Mouse (Mus musculus) lung, adult 18-20 months (tissue): ENCODE results near the gene Unc119.
A peak's percentile ranks its signal among the peaks of the same experiment; 100 is the strongest.

Experiments
- DNase-seq, 2 experiments: peaks; one replicate each; pipeline ENCODE4 v3.0.0; 2022; ENCODE audit warnings: mixed read lengths in 2 of 2

Unc119 gene

DNA sequence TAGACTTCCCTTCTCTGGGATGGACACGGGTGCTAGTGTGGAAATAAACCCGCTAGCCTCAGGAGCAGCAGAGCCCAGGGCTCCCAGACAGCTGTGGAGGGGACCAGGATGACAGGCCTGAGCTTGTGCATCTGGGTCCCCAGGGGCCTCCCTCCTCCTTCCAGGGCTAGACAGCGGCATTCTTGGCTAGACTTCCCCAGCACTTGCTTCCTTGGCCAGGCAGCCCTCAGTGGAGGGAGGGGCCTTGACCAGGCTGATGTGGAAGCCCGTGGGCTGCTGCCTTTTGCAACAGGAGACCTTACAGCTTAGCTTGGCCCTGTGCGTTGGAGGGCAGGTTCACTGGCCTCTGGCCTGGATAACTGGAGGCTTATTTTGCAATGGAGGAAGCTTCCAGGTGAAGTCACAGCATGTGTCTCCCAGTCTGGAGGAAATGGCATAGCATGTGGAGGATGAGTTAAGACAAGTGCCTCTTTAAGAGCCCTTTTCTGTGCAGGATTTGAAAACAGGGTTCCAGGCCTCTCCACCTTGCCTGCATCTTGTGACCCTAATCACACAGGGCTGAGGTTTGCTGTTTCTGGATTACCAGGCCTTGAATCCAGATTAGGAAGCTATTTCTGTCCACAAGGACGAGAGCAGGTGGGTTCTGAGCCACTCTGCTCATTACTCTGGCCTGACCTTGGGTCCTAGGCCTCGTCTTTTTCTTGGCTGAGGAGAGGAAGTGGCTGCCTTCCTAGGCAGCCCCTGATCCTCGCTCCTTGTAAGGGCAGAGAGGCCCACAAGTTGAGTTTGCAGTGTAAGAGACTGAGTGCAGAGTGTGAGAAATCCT, 1.8 kb downstream of the Unc119 start:
- peak; percentile 70 to 72 for DNase-seq

DNA sequence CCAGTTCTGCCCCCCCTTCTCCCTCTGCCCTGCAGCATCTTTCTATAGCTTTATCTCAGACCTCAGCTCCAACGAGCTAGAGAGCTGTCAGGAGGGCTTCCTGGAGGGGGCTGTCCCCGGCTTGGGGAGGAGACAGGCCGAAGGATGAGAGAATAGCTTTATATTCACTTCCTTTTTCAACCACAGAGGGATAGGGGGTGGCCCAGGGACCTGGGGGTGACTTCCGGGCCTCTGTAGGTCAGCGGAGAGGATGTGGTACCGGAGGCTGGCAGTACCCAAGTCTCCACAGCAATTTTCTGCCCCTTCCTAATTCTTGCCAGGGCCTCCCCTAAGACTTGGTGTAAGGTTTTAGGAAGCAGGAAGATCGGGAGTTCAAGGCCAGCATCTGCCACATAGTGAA, 2.5 kb downstream of the Unc119 start:
- DNase-seq, result peak; percentile 56 to 61

DNA sequence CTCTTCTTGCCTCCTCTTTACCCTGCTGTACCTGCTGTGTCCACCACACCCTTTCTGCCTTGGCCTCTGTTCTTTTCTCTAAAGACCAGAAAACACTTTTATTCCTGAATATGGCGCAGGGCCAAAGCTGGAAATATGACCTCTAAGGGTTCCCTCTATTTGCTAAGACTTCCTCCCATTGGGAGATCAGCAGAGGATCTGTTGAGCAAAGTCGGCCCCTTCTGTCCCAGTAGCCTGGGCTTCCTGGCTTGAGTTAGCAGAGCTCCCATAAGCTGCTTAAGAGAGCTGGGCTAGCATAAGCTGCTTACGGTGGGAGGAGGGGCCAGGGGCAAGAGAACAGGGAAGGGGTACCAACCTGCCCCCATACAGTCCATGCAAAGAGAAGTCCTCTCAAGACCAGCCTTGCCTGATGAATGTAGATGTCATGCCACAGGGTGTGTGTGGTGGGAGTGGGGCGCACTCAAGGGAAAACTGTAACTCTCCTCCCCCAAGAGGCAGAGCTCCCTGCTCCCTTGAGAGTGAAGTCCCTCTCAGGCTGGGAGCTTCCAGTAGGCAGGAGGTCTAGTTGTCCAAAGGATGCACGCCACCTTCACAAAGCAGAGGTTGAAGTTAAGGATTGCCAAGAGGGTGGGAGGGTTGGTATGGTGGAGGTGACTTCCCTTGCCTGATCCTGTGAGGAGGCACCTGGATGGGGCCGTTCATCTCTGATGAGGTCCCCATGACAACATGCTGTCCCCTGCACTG, 3.2 kb downstream of the Unc119 start:
- DNase-seq, result no peak

DNA sequence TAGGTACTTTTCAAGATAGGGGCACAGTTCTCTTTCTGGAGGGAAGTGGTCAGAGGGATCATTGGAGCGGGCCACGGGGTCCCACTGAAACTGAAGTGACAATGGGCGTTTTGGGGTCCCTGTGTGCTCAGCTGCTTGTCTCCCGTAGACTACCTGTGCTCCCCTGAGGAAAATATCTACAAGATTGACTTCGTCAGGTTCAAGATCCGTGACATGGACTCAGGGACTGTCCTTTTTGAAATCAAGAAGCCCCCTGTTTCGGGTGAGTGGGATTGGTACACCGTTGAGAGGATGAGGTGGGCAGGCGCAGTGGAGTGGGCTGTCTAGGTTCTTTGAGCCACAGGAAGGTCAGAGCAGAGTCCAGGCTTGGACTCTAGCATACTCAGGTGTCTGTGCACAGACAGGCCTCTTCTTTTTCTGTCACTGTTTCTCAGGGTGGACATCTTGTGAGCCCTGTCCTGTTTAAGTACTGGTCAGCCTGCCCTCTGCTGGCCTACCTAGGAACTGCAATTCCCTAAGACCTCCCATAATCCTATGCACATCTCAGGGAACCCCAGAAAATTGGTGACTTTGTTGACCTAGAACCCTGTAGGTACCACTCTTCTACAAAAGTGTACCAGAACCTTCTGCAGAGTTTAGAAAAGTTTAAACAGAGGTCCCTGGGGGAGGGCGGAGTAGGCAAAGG, 3.9 kb downstream of the Unc119 start:
- peak; percentile 66 to 75 for DNase-seq

DNA sequence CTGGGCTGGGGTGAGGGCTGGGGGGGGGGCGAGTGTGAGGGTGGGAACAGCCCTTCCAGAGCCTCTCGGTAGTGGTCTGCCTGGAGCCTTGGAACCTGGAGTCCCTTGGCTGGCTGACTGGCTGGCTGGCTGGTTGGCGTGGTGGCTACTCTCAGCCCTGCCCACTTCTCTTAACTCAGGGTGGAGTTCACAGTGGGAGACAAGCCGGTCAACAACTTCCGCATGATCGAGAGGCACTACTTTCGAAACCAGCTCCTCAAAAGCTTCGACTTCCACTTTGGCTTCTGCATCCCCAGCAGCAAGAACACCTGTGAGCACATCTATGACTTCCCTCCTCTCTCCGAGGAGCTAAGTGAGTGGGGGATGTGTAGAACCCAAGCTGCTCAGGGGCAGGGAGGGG, 4.6 kb downstream of the Unc119 start:
- peak; percentile 84 to 87 for DNase-seq

DNA sequence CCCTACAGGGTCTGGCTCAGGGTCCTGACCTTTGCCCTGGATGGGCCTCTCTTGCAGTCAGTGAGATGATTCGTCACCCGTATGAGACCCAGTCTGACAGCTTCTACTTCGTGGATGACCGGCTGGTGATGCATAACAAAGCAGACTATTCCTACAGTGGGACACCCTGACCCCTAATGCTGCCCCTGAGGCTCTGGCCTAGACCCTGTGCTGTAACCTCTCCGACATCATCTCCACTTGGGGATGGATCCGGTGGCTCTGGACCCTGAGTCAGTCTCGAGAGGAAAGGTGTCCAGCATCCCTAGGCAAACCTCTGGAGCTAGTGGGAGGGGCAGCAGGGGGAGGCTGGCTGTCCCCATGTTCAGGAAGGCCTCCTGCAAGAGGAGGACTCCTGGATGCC, 5.2 kb downstream of the Unc119 start:
- no peak for DNase-seq

DNA sequence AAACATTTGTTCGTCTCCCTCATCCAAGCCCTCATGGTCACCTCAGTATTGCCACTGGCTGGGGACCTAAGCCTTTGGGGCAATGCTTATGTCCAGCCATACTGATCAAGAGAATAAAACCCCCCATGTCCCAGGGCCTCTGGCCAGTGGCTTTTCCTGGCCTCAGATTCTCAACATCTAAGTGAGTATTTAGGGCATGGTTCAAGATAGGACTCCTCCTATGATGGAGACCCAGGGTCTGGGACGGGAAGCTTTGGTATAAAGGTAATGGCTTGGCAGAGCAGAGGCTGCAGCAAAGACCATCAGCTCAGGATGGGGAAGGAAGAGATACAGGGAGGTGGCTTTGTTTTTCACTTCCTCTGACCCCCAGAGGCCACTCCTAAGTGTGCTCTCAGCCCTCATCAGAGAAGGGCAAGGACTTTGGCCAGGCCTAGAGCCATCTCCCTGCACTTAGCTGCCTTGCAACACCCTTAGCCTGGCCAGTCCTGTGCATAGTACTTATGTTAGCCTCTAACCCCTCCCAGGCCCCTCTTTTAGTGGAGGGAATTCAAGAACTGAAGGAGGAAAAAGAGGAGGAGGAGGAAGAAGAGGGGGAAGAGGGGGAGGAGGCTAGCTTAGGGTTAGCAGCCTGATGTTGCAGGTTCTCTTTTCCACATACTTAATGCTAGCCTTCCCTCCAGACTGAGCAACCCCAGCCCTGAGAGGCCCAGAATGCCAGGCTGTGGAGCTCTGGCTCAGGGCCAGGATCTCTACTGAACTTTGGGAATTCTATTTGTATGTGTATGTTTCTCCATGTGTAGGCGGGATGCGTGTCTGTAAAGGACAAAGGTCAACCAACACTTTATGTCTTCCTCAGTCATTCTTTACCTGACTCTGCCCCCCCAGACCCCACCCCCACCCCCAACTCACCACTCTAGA, 6.4 kb downstream of the Unc119 start:
- peak in 1 of 2 experiments; percentile 54 for DNase-seq

DNA sequence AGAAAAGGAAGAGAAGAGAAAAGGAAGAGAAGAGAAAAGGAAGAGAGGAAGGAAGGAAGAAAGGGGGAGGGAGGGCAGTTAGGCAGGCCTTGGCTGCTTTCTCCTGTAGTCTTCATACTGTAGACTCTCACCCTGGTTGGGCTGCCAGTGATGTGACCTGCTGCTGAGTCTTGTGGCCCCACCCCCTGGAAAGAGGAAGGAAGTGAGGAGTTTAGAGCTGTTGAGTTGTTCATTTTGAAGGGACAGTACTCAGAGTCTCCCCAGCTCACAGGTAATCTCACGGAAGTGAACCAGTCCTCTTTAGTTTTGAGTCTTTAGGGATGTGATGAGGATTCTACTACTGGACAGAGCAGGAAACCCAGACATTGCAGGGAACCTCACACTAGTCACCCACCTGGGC, 9.8 kb downstream of the Unc119 start:
- DNase-seq, result no peak

DNA sequence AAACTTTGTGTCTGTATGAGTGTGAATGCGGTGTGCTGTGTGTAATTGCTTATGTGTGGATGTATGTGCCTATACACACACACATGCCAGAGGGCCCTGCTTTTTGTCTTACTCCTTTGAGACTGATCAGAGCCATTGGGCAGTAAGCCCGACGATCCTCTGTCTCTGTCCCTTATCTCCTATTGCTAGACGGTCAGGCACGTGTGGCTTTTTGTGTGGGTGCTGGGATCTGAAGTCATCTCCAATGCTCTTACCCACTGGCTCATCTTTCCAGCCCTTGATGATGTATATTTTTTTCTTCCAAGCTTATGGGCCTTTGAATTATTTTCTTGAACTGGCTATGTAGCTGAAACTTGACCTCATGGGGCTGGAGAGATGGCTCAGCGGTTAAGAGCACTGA, 11.6 kb downstream of the Unc119 start:
- no peak for DNase-seq

DNA sequence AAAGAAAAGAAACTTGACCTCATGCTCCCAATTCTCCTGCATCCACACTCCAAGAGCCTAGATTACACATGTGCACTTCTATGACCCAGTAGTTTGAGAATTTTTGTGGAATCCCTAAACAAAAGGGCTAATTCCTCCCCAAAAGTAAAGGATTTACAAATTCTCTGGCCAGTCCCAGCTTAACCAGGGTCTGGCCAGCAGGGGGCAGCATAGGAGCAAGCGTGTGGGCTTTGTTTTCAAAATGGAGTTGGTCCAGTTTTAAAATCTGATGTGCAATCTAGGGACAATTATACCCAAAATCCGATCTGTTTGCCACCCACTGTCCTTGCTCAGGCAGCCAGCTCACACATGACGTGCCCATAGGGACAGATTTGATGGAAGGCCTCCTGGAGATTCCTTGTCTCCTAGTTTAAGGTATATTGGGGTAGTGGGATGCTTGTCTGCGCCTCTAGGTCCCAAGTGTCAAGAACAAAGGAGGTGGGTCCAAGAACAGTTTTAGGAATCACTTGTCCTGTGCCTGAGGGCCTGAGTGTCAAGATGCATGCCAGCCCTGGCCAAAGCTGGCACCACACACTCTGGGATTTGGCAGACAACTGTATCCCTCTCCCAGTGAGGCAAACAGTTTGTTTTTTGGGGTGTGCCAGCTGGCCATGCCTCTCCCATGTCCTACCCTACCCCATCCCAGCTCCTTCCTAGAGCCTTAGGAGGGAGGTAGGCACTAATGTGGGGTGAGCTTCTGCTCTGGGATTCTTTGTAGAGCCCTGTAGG, 12.4 kb downstream of the Unc119 start:
- DNase-seq, result peak in 1 of 2 experiments; percentile 55

DNA sequence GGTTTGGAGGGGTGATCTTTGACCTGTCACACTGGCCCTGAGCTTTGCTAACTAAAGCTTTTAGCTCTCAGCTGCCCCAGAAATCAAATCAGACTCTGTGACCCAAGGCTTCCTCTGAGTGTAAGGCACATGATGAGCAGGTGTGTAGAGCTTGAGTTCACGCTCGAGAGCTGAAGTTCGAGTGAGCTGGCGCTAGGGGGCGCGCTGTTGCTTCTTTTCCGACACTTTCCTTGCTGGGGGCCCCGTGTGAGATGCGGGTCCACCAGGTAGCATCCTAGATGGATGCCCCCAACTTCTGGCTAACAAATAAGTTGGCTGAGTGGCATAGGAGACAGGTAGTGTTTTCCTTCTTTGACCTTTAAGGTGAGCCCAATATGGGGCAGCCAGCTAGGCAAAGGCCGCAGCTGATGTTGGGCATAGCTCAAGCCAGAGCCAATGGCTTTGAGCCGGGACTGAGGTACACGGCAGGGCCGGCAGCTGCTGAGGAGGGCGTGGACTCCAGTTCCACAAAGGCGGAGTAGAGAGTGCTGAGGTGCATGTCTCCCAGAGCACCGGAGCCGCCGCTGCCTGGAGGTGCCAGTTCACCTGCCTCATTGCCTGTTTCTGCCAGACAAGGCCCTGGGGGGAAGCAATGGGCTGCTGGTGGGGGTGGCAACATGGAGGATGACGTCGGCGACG, 15.2 kb downstream of the Unc119 start:
- no peak for DNase-seq

DNA sequence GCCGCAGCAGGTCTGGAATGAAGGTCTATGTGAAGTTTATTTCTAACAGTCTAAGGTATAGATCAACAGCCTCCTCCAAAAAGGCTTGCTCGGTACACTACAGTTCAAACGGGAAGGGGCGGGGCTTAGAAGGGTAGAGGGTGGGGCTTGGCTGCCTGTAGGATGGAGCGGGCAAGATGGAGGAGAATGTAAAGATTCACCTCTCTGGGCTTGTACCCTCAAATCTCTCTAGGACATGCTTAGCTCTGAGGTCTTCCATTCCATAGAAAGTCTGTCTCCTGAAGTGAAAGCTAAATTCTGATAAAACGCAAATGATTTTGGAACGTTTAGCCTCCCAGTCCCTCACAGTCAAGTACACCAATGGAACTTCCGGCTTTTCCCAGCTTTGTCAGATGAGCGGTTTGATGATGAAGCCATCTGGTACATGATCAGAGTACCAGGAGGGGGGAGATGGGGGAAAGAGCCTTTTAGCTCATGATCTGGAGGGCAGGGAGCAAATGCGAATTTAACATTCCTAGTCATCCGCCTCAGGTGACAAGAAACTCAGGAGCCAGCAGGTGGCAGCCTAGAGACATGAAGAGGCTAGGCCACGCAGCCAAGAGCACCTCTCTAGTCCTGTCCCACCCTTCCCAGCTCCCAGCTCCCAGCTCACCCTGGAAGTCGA, 17.0 kb downstream of the Unc119 start:
- peak; percentile 80 to 83 for DNase-seq

DNA sequence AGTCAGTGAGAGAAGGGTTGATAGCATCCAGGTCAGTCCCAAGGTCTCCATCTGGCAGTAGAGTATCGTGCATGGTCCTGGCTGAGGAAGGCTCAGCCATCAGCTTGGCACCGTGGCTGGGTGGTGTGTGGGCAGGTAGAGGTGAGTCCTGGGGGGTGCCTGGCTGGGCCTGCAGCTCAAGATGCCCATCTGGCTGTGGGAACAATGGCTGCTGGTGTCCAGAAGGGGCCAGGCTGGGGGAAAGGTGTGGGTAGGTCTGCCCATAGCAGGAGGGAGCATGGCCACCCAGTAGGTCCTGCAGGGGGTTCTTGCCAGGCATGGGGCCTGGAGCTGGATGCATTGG, 17.5 kb downstream of the Unc119 start:
- DNase-seq, result no peak

DNA sequence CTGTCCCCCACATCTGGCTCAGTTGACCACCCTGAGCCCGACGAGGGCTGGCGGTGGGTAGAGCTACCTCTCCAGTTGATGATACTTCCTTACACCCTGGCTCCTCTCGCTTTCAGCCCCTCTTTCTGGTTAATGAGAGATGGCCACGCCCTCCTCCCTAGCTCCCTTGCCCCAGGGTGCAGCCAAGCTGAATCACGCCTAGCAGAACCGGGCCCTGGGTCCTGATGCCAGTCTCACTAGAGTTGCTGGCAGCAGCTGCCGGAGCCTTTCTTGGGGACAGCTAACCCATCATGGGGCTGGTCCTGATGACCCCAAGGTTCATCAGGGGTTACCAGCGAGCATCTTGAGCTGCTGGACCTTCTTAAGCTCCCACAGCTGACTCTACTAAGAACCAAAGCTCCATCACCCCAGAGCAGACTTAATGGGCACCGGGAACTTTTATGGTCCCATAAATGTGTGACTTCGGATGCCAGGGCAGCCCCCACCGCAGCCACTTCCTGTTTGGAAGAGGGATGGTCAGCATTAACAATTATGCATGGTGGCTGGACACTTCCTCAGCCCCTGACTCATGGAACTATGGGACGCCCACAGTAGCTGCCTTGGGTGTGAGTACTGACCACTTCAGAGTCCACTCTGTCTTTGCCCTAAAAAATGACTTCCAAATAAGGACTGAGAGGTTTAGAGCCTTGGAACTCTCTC, 20.2 kb downstream of the Unc119 start:
- no peak for DNase-seq

DNA sequence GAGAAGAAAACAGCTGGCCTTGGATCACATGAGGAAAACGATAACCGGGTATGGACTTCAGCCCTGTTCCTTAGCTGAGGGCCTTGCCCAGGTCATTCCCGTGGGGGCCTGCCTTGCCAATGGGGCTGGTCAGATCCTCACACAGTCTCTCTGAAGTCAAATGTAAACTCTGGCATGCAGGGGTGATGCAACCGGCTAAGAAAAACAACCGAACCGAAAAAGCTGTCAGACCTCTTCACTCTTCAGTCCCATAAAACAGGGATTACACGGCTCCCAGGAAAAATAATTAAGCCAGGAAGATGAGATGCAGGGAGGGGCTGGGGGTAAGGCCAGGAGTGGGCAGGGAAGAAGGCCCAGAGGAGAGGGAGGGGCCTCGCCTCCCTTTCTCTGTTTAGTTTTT, 20.8 kb downstream of the Unc119 start:
- no peak for DNase-seq

DNA sequence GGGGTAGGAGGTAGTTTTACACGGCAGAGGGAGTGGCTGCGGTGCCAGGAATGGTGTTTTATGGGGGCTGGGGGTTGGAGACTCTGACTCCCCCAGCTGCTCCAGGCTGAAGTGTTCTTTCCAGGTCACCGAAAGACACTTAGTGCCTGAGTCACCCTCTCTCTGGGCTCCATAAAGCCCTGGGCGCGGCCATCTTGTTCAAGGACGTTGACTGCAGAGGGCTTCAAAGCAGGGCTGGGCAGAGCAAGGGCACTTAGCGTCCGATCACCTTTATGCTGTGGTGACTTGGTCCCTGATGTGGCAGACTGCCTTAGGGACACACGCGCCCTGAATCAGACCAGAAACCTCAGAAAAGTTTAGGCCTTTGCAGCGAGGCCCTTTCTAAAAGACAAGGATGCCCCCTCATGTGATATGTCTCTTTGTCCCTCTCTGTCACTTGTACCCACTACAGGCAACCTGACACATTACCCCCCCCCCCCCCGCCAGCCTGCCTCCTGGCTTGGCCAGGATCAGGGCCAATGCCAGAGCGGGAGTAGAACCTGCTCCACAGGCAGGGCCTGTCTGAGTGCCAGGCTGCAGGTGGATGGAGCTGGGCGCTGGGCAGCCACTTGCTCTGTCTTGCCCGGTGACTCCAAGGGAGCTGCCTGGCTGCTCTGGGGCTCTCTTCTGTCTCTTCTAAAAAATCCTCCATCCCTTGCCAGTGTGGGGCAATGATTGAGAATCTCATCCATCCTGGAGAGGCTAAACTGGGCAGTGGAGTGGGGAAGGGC, 24.4 kb downstream of the Unc119 start:
- DNase-seq, result no peak

DNA sequence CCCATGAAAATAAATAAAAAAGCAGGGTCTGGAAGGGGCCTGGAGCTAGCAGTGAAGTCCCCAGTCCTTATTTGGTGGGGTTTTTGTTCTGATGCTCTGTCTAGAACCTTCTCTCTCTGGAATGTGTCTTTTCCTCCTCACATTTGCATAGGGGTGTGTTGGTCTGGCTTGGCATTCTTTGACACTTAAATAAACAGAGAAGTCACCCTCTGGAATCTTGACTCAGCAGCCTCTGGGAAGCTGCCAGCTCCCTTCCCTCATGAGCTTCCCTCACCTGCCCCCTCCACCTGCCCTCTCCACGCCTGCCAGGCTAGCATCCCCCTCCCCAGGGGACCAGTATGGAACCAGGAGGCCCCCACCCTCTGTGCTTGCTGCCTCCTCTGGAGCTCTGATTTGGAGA, 27.1 kb downstream of the Unc119 start:
- peak; percentile 47 to 64 for DNase-seq

DNA sequence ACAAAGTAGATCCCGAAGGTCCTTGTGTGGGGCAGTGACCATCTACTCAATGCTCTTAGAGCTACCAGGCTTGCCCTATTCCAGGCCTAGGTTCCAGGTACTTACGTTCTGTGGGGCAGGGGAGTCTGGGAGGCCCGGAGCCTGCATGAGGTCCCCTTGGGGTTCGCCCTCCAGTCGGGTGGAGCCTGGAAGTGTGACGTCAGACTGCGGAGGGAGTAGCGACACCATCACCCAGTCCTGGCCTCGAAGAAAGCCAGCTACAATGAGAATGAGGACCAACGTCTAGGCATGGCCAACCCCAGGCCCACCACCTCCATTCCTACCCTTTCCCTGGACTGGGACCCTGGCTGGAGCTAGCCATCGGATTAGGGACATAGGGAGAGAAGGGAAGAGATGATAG, 28.4 kb downstream of the Unc119 start:
- no peak for DNase-seq

DNA sequence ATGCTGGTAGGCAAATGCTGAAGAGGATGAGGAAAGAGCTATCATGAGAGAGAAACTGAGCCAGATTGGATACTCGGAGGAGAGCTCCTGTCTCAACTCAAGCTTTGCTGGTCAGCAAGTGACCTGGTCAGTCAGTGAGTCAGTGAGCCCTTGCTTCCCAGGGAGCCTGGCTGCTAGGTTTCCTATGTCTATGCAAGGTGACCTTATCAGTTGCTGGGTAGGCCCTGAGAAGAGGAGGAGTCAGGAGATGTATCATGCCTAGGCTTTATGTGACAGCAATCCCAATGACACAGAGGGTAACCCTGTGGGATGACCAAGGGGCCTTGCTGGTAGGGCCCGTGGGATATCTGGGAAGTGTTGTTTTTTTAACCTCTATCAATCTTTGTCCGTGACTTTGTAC, 28.9 kb downstream of the Unc119 start:
- DNase-seq, result no peak
